Mouse (Mus musculus): ENCODE results near the gene Rbpjl. TPM values are rescaled to one million over a fixed set of nuclear protein-coding genes. Genes with fewer than 3 reads are reported as not detected.

The Rbpjl gene
- polyA plus RNA-seq, 1 experiment from 2014 or later = not detected

GRCm38 (mm10) chr2:164455421-164456190, 52.7 kb downstream of the Rbpjl start:
- Histone ChIP-seq H3K27ac (no peak overlapping the region), H3K4me1 (peaks cover 37% of the 10 kb centered on the region), H3K4me3 (no peak overlapping the region), H3K9me3 (replicated peaks) (no peaks in the 10 kb centered on the region), H3K36me3 (no peaks in the 10 kb centered on the region), H3K27me3 (ENCODE audit: low read depth, poor library complexity, severe bottlenecking) (no peaks in the 10 kb centered on the region)
- WGBS = 80% methylated on average over 6 of the region's 6 CpGs
- DNase-seq (ENCODE audit: low spot score) = no peak

- H3K27ac ChIP-seq = peak overlapping the region; percentile 79
- H3K9me3 ChIP-seq (replicated peaks) = no peaks in the 10 kb centered on the region
- no peak for DNase-seq (ENCODE audit: low spot score)
- H3K36me3 ChIP-seq = no peaks in the 10 kb centered on the region
- peak overlapping the region; percentile 31 for H3K4me3 ChIP-seq
- H3K27me3 ChIP-seq (ENCODE audit: low read depth, poor library complexity, severe bottlenecking) = no peaks in the 10 kb centered on the region
- WGBS = 85% methylated on average over 1 of the region's 1 CpGs
- peaks cover 36% of the 10 kb centered on the region for H3K4me1 ChIP-seq
Observed at GRCm38 (mm10) chr2:164456413-164456812, 53.5 kb downstream of the Rbpjl start.

GRCm38 (mm10) chr2:164456864-164457300, 53.9 kb downstream of the Rbpjl start, which contains the start of gene Sys1:
Gene Sys1, plus strand, starts transcription at chr2:164456964.
- WGBS = 2% methylated on average over 7 of the region's 7 CpGs
- peaks cover 36% of the 10 kb centered on the region for H3K4me1 ChIP-seq
- peak within 1 kb of the TSS; percentile 79 for H3K27ac ChIP-seq
- H3K9me3 ChIP-seq (replicated peaks) = no peaks in the 10 kb centered on the region
- H3K36me3 ChIP-seq = no peaks in the 10 kb centered on the region
- peak; percentile 42 for DNase-seq (ENCODE audit: low spot score)
- peak within 1 kb of the TSS; percentile 31 for H3K4me3 ChIP-seq
- no peaks in the 10 kb centered on the region for H3K27me3 ChIP-seq (ENCODE audit: low read depth, poor library complexity, severe bottlenecking)

GRCm38 (mm10) chr2:164457942-164458341, 55.0 kb downstream of the Rbpjl start:
- WGBS = 80% methylated on average over 7 of the region's 7 CpGs
- Histone ChIP-seq H3K27ac (peak overlapping the region; percentile 79), H3K27me3 (ENCODE audit: low read depth, poor library complexity, severe bottlenecking) (no peaks in the 10 kb centered on the region), H3K36me3 (peaks cover under 1% of the 10 kb centered on the region; the same call in 1 of the 2 replicates), H3K4me1 (peaks cover 29% of the 10 kb centered on the region), H3K9me3 (replicated peaks) (no peaks in the 10 kb centered on the region), H3K4me3 (no peak overlapping the region)
- no peak for DNase-seq (ENCODE audit: low spot score)

- H3K4me3 ChIP-seq = no peak overlapping the region
- H3K4me1 ChIP-seq = peaks cover 26% of the 10 kb centered on the region
- 92% methylated on average over 8 of the region's 8 CpGs for WGBS
- no peak overlapping the region for H3K27ac ChIP-seq
- DNase-seq (ENCODE audit: low spot score) = no peak
- peaks cover 6% of the 10 kb centered on the region for H3K36me3 ChIP-seq
- no peaks in the 10 kb centered on the region for H3K27me3 ChIP-seq (ENCODE audit: low read depth, poor library complexity, severe bottlenecking)
- H3K9me3 ChIP-seq (replicated peaks) = no peaks in the 10 kb centered on the region
Observed at GRCm38 (mm10) chr2:164458535-164458934, 55.6 kb downstream of the Rbpjl start.

GRCm38 (mm10) chr2:164460745-164461551, 58.0 kb downstream of the Rbpjl start, which contains the start of gene Gm20458:
Gene Gm20458, plus strand, starts transcription at chr2:164460967.
- no peaks in the 10 kb centered on the region for H3K9me3 ChIP-seq (replicated peaks)
- peak within 1 kb of the TSS; percentile 93 for H3K4me3 ChIP-seq
- peak; percentile 95 for DNase-seq (ENCODE audit: low spot score)
- peaks cover 26% of the 10 kb centered on the region for H3K4me1 ChIP-seq
- peak within 1 kb of the TSS; percentile 87 for H3K27ac ChIP-seq
- H3K36me3 ChIP-seq = peaks cover 30% of the 10 kb centered on the region
- H3K27me3 ChIP-seq (ENCODE audit: low read depth, poor library complexity, severe bottlenecking) = no peaks in the 10 kb centered on the region
- under 1% methylated on average over 69 of the region's 79 CpGs for WGBS

Small RNA genes within 50 kb of the gene (microRNA-seq; reads per million reads assigned to microRNA genes)
- gene Mir7678 = not detected

Other genes with a start within 250 kb of the Rbpjl start
- 0.15 TPM in 1 of 2 replicates, not detected in the other for gene Kcns1, start 232.0 kb upstream of the Rbpjl start, polyA plus RNA-seq (2016; fragmentation: Nextera tagmentation; extraction: Ambion mirVana)
- not detected in 2 replicates for gene Wfdc5, start 220.4 kb upstream of the Rbpjl start, polyA plus RNA-seq (2016; fragmentation: Nextera tagmentation; extraction: Ambion mirVana)
- not detected in 2 replicates for gene Wfdc12, start 212.5 kb upstream of the Rbpjl start, polyA plus RNA-seq (2016; fragmentation: Nextera tagmentation; extraction: Ambion mirVana)
- not detected in 2 replicates for gene Wfdc15a, start 203.0 kb upstream of the Rbpjl start, polyA plus RNA-seq (2016; fragmentation: Nextera tagmentation; extraction: Ambion mirVana)
- not detected in 2 replicates for gene Wfdc15b, start 181.5 kb upstream of the Rbpjl start, polyA plus RNA-seq (2016; fragmentation: Nextera tagmentation; extraction: Ambion mirVana)
- not detected in 2 replicates for gene Svs2, start 164.7 kb upstream of the Rbpjl start, polyA plus RNA-seq (2016; fragmentation: Nextera tagmentation; extraction: Ambion mirVana)
- gene Svs3b, start 146.5 kb upstream of the Rbpjl start, polyA plus RNA-seq (2016; fragmentation: Nextera tagmentation; extraction: Ambion mirVana) = not detected in 2 replicates
- gene Svs4, start 124.7 kb upstream of the Rbpjl start, polyA plus RNA-seq (2016; fragmentation: Nextera tagmentation; extraction: Ambion mirVana) = not detected in 2 replicates
- gene Svs3a, start 113.9 kb upstream of the Rbpjl start, polyA plus RNA-seq (2016; fragmentation: Nextera tagmentation; extraction: Ambion mirVana) = not detected in 2 replicates
- gene Svs6, start 86.4 kb upstream of the Rbpjl start, polyA plus RNA-seq (2016; fragmentation: Nextera tagmentation; extraction: Ambion mirVana) = not detected in 2 replicates
- gene Svs5, start 70.4 kb upstream of the Rbpjl start, polyA plus RNA-seq (2016; fragmentation: Nextera tagmentation; extraction: Ambion mirVana) = not detected in 2 replicates
- 0.46 TPM in 1 of 2 replicates, not detected in the other for gene Slpi, start 14.0 kb upstream of the Rbpjl start, polyA plus RNA-seq (2016; fragmentation: Nextera tagmentation; extraction: Ambion mirVana)
- gene Matn4, start 2.0 kb downstream of the Rbpjl start, polyA plus RNA-seq (2016; fragmentation: Nextera tagmentation; extraction: Ambion mirVana) = 0.15 and 3.0 TPM in 2 replicates
- gene Sdc4, start 40.7 kb downstream of the Rbpjl start, polyA plus RNA-seq (2016; fragmentation: Nextera tagmentation; extraction: Ambion mirVana) = 22.1 and 24.2 TPM in 2 replicates
- 54.4 and 54.5 TPM in 2 replicates for gene Sys1, start 53.8 kb downstream of the Rbpjl start, polyA plus RNA-seq (2016; fragmentation: Nextera tagmentation; extraction: Ambion mirVana)
- gene Gm20458, start 57.8 kb downstream of the Rbpjl start, polyA plus RNA-seq (2016; fragmentation: Nextera tagmentation; extraction: Ambion mirVana) = 2.2 and 3.2 TPM in 2 replicates
- gene Trp53tg5, start 70.6 kb downstream of the Rbpjl start, polyA plus RNA-seq (2016; fragmentation: Nextera tagmentation; extraction: Ambion mirVana) = not detected in 2 replicates
- 0.70 and 2.1 TPM in 2 replicates for gene Dbndd2, start 83.0 kb downstream of the Rbpjl start, polyA plus RNA-seq (2016; fragmentation: Nextera tagmentation; extraction: Ambion mirVana)
- gene Pigt, start 94.4 kb downstream of the Rbpjl start, polyA plus RNA-seq (2016; fragmentation: Nextera tagmentation; extraction: Ambion mirVana) = 35.7 and 37.5 TPM in 2 replicates
- gene Wfdc2, start 159.3 kb downstream of the Rbpjl start, polyA plus RNA-seq (2016; fragmentation: Nextera tagmentation; extraction: Ambion mirVana) = 35.5 and 40.0 TPM in 2 replicates
- not detected in 2 replicates for gene Spint3, start 170.3 kb downstream of the Rbpjl start, polyA plus RNA-seq (2016; fragmentation: Nextera tagmentation; extraction: Ambion mirVana)
- not detected in 2 replicates for gene Wfdc6a, start 182.3 kb downstream of the Rbpjl start, polyA plus RNA-seq (2016; fragmentation: Nextera tagmentation; extraction: Ambion mirVana)
- gene Eppin, start 190.5 kb downstream of the Rbpjl start, polyA plus RNA-seq (2016; fragmentation: Nextera tagmentation; extraction: Ambion mirVana) = not detected in 2 replicates
- gene Wfdc6b, start 210.4 kb downstream of the Rbpjl start, polyA plus RNA-seq (2016; fragmentation: Nextera tagmentation; extraction: Ambion mirVana) = not detected in 2 replicates
- gene Wfdc8, start 210.5 kb downstream of the Rbpjl start, polyA plus RNA-seq (2016; fragmentation: Nextera tagmentation; extraction: Ambion mirVana) = not detected in 2 replicates
- not detected in 2 replicates for gene Wfdc16, start 235.7 kb downstream of the Rbpjl start, polyA plus RNA-seq (2016; fragmentation: Nextera tagmentation; extraction: Ambion mirVana)